8 mouse cellular contexts compared by ENCODE assay signal in the genomic region with DNA sequence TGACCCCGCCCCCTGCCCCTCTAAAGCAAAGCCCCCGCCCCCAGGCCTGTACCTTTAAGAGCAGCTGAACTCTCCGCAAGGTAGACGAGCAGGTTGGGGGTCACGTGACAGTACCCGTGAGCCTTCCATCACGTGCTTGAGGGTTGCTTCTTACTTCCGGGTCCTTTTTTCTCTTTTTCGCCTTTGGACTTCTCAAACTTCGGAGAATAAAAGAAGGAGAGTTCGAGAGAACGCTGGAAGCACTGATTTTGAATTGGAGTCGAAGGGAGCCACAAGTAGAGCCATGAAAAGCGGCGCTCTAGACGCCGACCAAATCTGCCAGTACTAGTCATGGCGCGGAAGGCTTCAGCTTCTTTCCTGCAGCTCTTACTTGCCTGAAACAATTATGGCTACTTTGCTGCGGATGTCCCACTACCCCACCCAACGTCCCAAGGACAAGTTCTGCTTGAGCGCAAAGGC. TPM values are rescaled to one million over a fixed set of nuclear protein-coding genes. Genes with fewer than 3 reads are reported as not detected.
A peak's percentile ranks its signal among the peaks of the same experiment; 100 is the strongest.
DNase-seq lines count a peak whose midpoint lies in the region; ATAC-seq lines count a peak whose summit lies in the region.

No protein-coding gene starts in this region.

- H3K4me1 ChIP-seq in hindbrain, embryonic 14.5 days (replicated peaks; ENCODE audit: control insufficient read depth, insufficient read depth, low read length) = peaks cover 15% of the 10 kb centered on the region; the same call in 1 of the 2 replicates

- H3K4me3 ChIP-seq in hindbrain, embryonic 14.5 days (replicated peaks; ENCODE audit: low read length) = peak overlapping the region; percentile 50

- peaks cover 6% of the 10 kb centered on the region; the same call in 1 of the 2 replicates for H3K27me3 ChIP-seq in hindbrain, embryonic 14.5 days (ENCODE audit: control insufficient read depth, insufficient read depth, low read length)

- H3K27ac ChIP-seq in hindbrain, embryonic 14.5 days = peak overlapping the region; percentile 85

- under 1% methylated on average over 22 of the region's 22 CpGs for WGBS in hindbrain, embryonic 14.5 days

- H3K36me3 ChIP-seq in hindbrain, embryonic 14.5 days (replicated peaks; ENCODE audit: control insufficient read depth, insufficient read depth) = 0 out of 2 replicates have a peak, but pooled peaks cover 4% of the 10 kb centered on the region

- H3K9ac ChIP-seq in hindbrain, embryonic 14.5 days = peak overlapping the region; percentile 53

- no peaks in the 10 kb centered on the region for H3K9me3 ChIP-seq in hindbrain, embryonic 14.5 days (ENCODE audit: control insufficient read depth, low read length)

- peak; percentile 97 for DNase-seq in R1 (ENCODE audit: low read depth, low spot score)
- peak; percentile 89 to 93 for DNase-seq in cerebellum, postnatal 25 days
- peak; percentile 68 to 73 for DNase-seq in frontal cortex, postnatal 25 days (ENCODE audit: low spot score in 2 of 2)
- DNase-seq in hindbrain, embryonic 14.5 days (ENCODE audit: low spot score) = peak; percentile 88
- DNase-seq in layer of hippocampus, postnatal 25 days (ENCODE audit: extremely low spot score in 1 of 2, low spot score in 1 of 2) = peak; percentile 72 to 73
- DNase-seq in lung, postnatal 14 days = peak; percentile 85
- peak; percentile 80 for DNase-seq in ovary, postnatal 36 days (ENCODE audit: low spot score)
- peak; percentile 89 for DNase-seq in thymus, postnatal 14 days

- ATAC-seq in hindbrain, embryonic 14.5 days (ENCODE audit: low FRiP score) = peak; percentile 92

- peak overlapping the region; percentile 89 for H3K4me2 ChIP-seq in hindbrain, embryonic 14.5 days (replicated peaks)

RNA-seq across cellular contexts. Expression of a gene that starts 1.5 kb away (rescaled TPM):
- 0.26 and 0.36 TPM in 2 replicates for polyA plus RNA-seq in hindbrain, embryonic 14.5 days (2014; fragmentation: Nextera tagmentation; extraction: Ambion mirVana)
- 1 to 10 TPM in 1 of 2 experiments, under 1 TPM in 1; 0.28 to 1.1 TPM for total RNA-seq in layer of hippocampus, postnatal 25 days (2021)

RNA-seq across cellular contexts. Expression of a gene that starts 2.3 kb away (rescaled TPM):
- polyA plus RNA-seq in hindbrain, embryonic 14.5 days (2014; fragmentation: Nextera tagmentation; extraction: Ambion mirVana) = 24.7 and 24.8 TPM in 2 replicates
- 10 to 100 TPM; 30.3 to 37.4 TPM for total RNA-seq in layer of hippocampus, postnatal 25 days (2021)

RNA-seq across cellular contexts. Expression of a gene that starts 11.5 kb away (rescaled TPM):
- polyA plus RNA-seq in hindbrain, embryonic 14.5 days (2014; fragmentation: Nextera tagmentation; extraction: Ambion mirVana) = not detected in 2 replicates
- total RNA-seq in layer of hippocampus, postnatal 25 days (2021) = not detected

RNA-seq across cellular contexts. Expression of a gene that starts 17.1 kb away (rescaled TPM):
- polyA plus RNA-seq in hindbrain, embryonic 14.5 days (2014; fragmentation: Nextera tagmentation; extraction: Ambion mirVana) = 162 and 165 TPM in 2 replicates
- 100 to 1,000 TPM; 184 to 193 TPM for total RNA-seq in layer of hippocampus, postnatal 25 days (2021)

RNA-seq across cellular contexts. Expression of a gene that starts 47.4 kb away (rescaled TPM):
- polyA plus RNA-seq in hindbrain, embryonic 14.5 days (2014; fragmentation: Nextera tagmentation; extraction: Ambion mirVana) = 11.4 and 12.4 TPM in 2 replicates
- total RNA-seq in layer of hippocampus, postnatal 25 days (2021) = 1 to 10 TPM; 5.8 to 8.6 TPM

Comparison
In these comparisons a context has a peak if more than half of its experiments do, and no peak if none do; other contexts are left out.
1. Peak in every context shown above with its lines: DNase-seq, ATAC-seq, H3K4me3 ChIP-seq and H3K27ac ChIP-seq.